Mouse (Mus musculus) left cerebral cortex, postnatal 14 days (tissue): Measurements from ENCODE around the gene Ttc39b. TPM values are rescaled to one million over a fixed set of nuclear protein-coding genes. Genes with fewer than 3 reads are reported as not detected.

ENCODE experiments used
- DNase-seq, 2 experiments: peaks; one replicate each; pipeline ENCODE4 v3.0.0; 2021 to 2022; ENCODE audit warnings: low spot score in 2 of 2, mixed read lengths in 1 of 2
- intact Hi-C: fragments of 180-260 bp; cut with DNase I; formaldehyde crosslinking; loops from one replicate; pipeline ENCODE4 v1.15.1; 2025
- total RNA-seq, 2 experiments: library from RNA; stranded (reverse); gene quantifications; 2 replicates each; pipeline ENCODE4 v1.2.3; 2021

The Ttc39b gene
- total RNA-seq, 2 experiments from 2014 or later, result 46.6 to 54.0 TPM

- no peak for DNase-seq
Measured at GRCm38 (mm10) chr4:83213752-83214151, 110.3 kb downstream of the Ttc39b start.

GRCm38 (mm10) chr4:83211709-83212108 lies 112.3 kb downstream of the Ttc39b start:
- no peak for DNase-seq
- intact Hi-C loops, result no loop called here

More at GRCm38 (mm10) chr4:83213752-83214151, 110.3 kb downstream of the Ttc39b start:
- intact Hi-C loops, result no loop called here

- intact Hi-C loops, result no loop called here
Measured at GRCm38 (mm10) chr4:83210437-83210836, 113.6 kb downstream of the Ttc39b start.

GRCm38 (mm10) chr4:83206803-83207586 lies 117.1 kb downstream of the Ttc39b start:
- intact Hi-C loops, result no loop called here
- peak; percentile 43 to 75 for DNase-seq

More at GRCm38 (mm10) chr4:83210437-83210836, 113.6 kb downstream of the Ttc39b start:
- DNase-seq, result no peak

- no peak for DNase-seq
- intact Hi-C loops, result no loop called here
Measured at GRCm38 (mm10) chr4:83206416-83206802, 117.6 kb downstream of the Ttc39b start.

GRCm38 (mm10) chr4:83199391-83199790 lies 124.7 kb downstream of the Ttc39b start:
- intact Hi-C loops, result no loop called here
- DNase-seq, result peak in 1 of 2 experiments; percentile 43

- intact Hi-C loops, result no loop called here
- DNase-seq, result no peak
Measured at GRCm38 (mm10) chr4:83198123-83198522, 125.9 kb downstream of the Ttc39b start.

- intact Hi-C loops, result loop anchor here (5.0 to 10.0 kb wide), 2 partner anchors 247 to 545 kb away; no protein-coding TSS in a partner anchor
- no peak for DNase-seq
Measured at GRCm38 (mm10) chr4:83189736-83190135, 134.3 kb downstream of the Ttc39b start.

- DNase-seq, result no peak
- intact Hi-C loops, result loop anchor here (5.0 to 10.0 kb wide), 2 partner anchors 245 to 543 kb away; no protein-coding TSS in a partner anchor
Measured at GRCm38 (mm10) chr4:83187324-83187723, 136.7 kb downstream of the Ttc39b start.

GRCm38 (mm10) chr4:83186448-83186847 lies 137.6 kb downstream of the Ttc39b start:
- no peak for DNase-seq
- intact Hi-C loops, result loop anchor here (5.0 to 10.0 kb wide), 2 partner anchors 244 to 542 kb away; no protein-coding TSS in a partner anchor

- DNase-seq, result peak; percentile 80 to 85
- intact Hi-C loops, result loop anchor here (5.0 to 10.0 kb wide), 3 partner anchors 251 to 539 kb away; no protein-coding TSS in a partner anchor
Measured at GRCm38 (mm10) chr4:83183288-83183930, 140.6 kb downstream of the Ttc39b start.

- DNase-seq, result no peak
- intact Hi-C loops, result loop anchor here (5.0 to 10.0 kb wide), 3 partner anchors 250 to 538 kb away; no protein-coding TSS in a partner anchor
Measured at GRCm38 (mm10) chr4:83182178-83183068, 141.6 kb downstream of the Ttc39b start.

- intact Hi-C loops, result no loop called here
- no peak for DNase-seq
Measured at GRCm38 (mm10) chr4:83177471-83177870, 146.6 kb downstream of the Ttc39b start.

GRCm38 (mm10) chr4:83174946-83175345 lies 149.1 kb downstream of the Ttc39b start:
- intact Hi-C loops, result no loop called here
- peak in 1 of 2 experiments; percentile 15 for DNase-seq

GRCm38 (mm10) chr4:83172278-83172677 lies 151.8 kb downstream of the Ttc39b start:
- DNase-seq, result no peak
- intact Hi-C loops, result no loop called here

GRCm38 (mm10) chr4:83170741-83171140 lies 153.3 kb downstream of the Ttc39b start:
- intact Hi-C loops, result no loop called here
- no peak for DNase-seq
